ENCODE assay signal across 10 mouse cellular contexts in genomic region chr9:49102328-49102727, GRCm38 (mm10). TPM values are rescaled to one million over a fixed set of nuclear protein-coding genes. Genes with fewer than 3 reads are reported as not detected.
DNase-seq lines count a peak whose midpoint lies in the region; ATAC-seq lines count a peak whose summit lies in the region.
"Had no signal": no experiment of that assay in that cellular context is flagged by ENCODE, and none has a peak within 500 bp of the region (broad histone marks: within the 10 kb centered on the region; RNA-seq: fewer than 3 reads in every experiment).

No protein-coding gene starts in this region.

- H3K4me2 ChIP-seq in embryonic facial prominence, embryonic 11.5 days (ENCODE audit: low read depth, low read length), result no peak overlapping the region
- H3K4me2 ChIP-seq in hindbrain, embryonic 15.5 days, result no peak overlapping the region
- H3K4me2 ChIP-seq in neural tube, embryonic 14.5 days (ENCODE audit: low read depth, low read length), result no peak overlapping the region
- no peak overlapping the region for H3K4me2 ChIP-seq in liver, embryonic 12.5 days

- ATAC-seq in embryonic facial prominence, embryonic 11.5 days (replicated peaks; ENCODE audit: insufficient number of reproducible peaks, low FRiP score, low TSS enrichment, low read depth), result peak; percentile 86
- ATAC-seq in hindbrain, embryonic 15.5 days (ENCODE audit: low FRiP score, low read depth), result peak; percentile 78; the same call in 1 of the 2 replicates
- ATAC-seq in neural tube, embryonic 14.5 days (ENCODE audit: low read depth), result peak; percentile 92
- no peak for ATAC-seq in liver, embryonic 12.5 days

- no peak overlapping the region for H3K27ac ChIP-seq in embryonic facial prominence, embryonic 11.5 days (replicated peaks; ENCODE audit: low read depth, low read length)
- H3K27ac ChIP-seq in hindbrain, embryonic 15.5 days (replicated peaks), result no peak overlapping the region
- H3K27ac ChIP-seq in neural tube, embryonic 14.5 days (ENCODE audit: low read depth, low read length), result no peak overlapping the region
- no peak overlapping the region for H3K27ac ChIP-seq in liver, embryonic 12.5 days
- H3K27ac ChIP-seq: macrophage had no signal

- no peak overlapping the region for H3K4me3 ChIP-seq in embryonic facial prominence, embryonic 11.5 days (ENCODE audit: low read depth, low read length)
- H3K4me3 ChIP-seq in hindbrain, embryonic 15.5 days, result no peak overlapping the region
- no peak overlapping the region for H3K4me3 ChIP-seq in neural tube, embryonic 14.5 days (ENCODE audit: low read depth, low read length)
- H3K4me3 ChIP-seq in liver, embryonic 12.5 days, result no peak overlapping the region

- H3K9me3 ChIP-seq in embryonic facial prominence, embryonic 11.5 days (replicated peaks; ENCODE audit: control insufficient read depth, low read length), result no peaks in the 10 kb centered on the region
- H3K9me3 ChIP-seq in hindbrain, embryonic 15.5 days, result no peaks in the 10 kb centered on the region
- no peaks in the 10 kb centered on the region for H3K9me3 ChIP-seq in neural tube, embryonic 14.5 days (ENCODE audit: control insufficient read depth, low read length)
- 0 out of 2 replicates have a peak, but pooled peaks cover 3% of the 10 kb centered on the region for H3K9me3 ChIP-seq in liver, embryonic 12.5 days (replicated peaks)

- H3K27me3 ChIP-seq in embryonic facial prominence, embryonic 11.5 days (ENCODE audit: control insufficient read depth, insufficient read depth, low read length), result no peaks in the 10 kb centered on the region
- H3K27me3 ChIP-seq in hindbrain, embryonic 15.5 days, result no peaks in the 10 kb centered on the region
- no peaks in the 10 kb centered on the region for H3K27me3 ChIP-seq in neural tube, embryonic 14.5 days (ENCODE audit: control insufficient read depth, insufficient read depth, low read length)
- no peaks in the 10 kb centered on the region for H3K27me3 ChIP-seq in liver, embryonic 12.5 days (replicated peaks)

- H3K36me3 ChIP-seq in embryonic facial prominence, embryonic 11.5 days (replicated peaks; ENCODE audit: control insufficient read depth, insufficient read depth, low read depth, low read length), result no peaks in the 10 kb centered on the region
- H3K36me3 ChIP-seq in hindbrain, embryonic 15.5 days, result no peaks in the 10 kb centered on the region
- no peaks in the 10 kb centered on the region for H3K36me3 ChIP-seq in neural tube, embryonic 14.5 days (ENCODE audit: control insufficient read depth, insufficient read depth, low read length)
- H3K36me3 ChIP-seq in liver, embryonic 12.5 days, result no peaks in the 10 kb centered on the region

- H3K4me1 ChIP-seq in embryonic facial prominence, embryonic 11.5 days (ENCODE audit: control insufficient read depth, insufficient read depth, low read length), result no peaks in the 10 kb centered on the region
- peaks cover 6% of the 10 kb centered on the region for H3K4me1 ChIP-seq in hindbrain, embryonic 15.5 days (replicated peaks)
- H3K4me1 ChIP-seq in neural tube, embryonic 14.5 days (ENCODE audit: control insufficient read depth, insufficient read depth, low read length), result no peaks in the 10 kb centered on the region
- H3K4me1 ChIP-seq in liver, embryonic 12.5 days, result no peaks in the 10 kb centered on the region

- H3K9ac ChIP-seq in embryonic facial prominence, embryonic 11.5 days (replicated peaks; ENCODE audit: low read length), result no peak overlapping the region
- no peak overlapping the region for H3K9ac ChIP-seq in hindbrain, embryonic 15.5 days
- no peak overlapping the region for H3K9ac ChIP-seq in neural tube, embryonic 14.5 days (replicated peaks; ENCODE audit: low read depth, low read length)
- H3K9ac ChIP-seq in liver, embryonic 12.5 days, result no peak overlapping the region

- peak; percentile 8 to 52 for DNase-seq in layer of hippocampus, adult 18-20 months (ENCODE audit: low spot score in 2 of 2)
- no peak for DNase-seq in layer of hippocampus, postnatal 25 days (ENCODE audit: extremely low spot score in 1 of 2, low spot score in 1 of 2)
- peak; percentile 15 for DNase-seq in embryonic facial prominence, embryonic 11.5 days (ENCODE audit: low spot score)
- no peak for DNase-seq in cerebellum, postnatal 14 days
- DNase-seq in adrenal gland, postnatal 10 days, result no peak
- DNase-seq: kidney, postnatal 10 days had no signal

- WGBS in embryonic facial prominence, embryonic 11.5 days, result 9% methylated on average over 1 of the region's 1 CpGs
- 13% methylated on average over 1 of the region's 1 CpGs for WGBS in hindbrain, embryonic 15.5 days
- WGBS in neural tube, embryonic 14.5 days, result 14% methylated on average over 1 of the region's 1 CpGs
- WGBS in liver, embryonic 12.5 days (ENCODE audit: insufficient replicate concordance), result 29% methylated on average over 1 of the region's 1 CpGs

RNA-seq across cellular contexts. Expression of gene Tmprss5, which starts 21.3 kb away (rescaled TPM):
- total RNA-seq in layer of hippocampus, adult 18-20 months (2021), result 1 to 10 TPM in 1 of 2 experiments, under 1 TPM in 1; 0.87 to 1.4 TPM
- total RNA-seq in layer of hippocampus, postnatal 25 days (2021), result 1 to 10 TPM in 1 of 2 experiments, under 1 TPM in 1; 0.98 to 1.5 TPM
- 0.21 and 0.93 TPM in 2 replicates for polyA plus RNA-seq in embryonic facial prominence, embryonic 11.5 days (2014; fragmentation: Nextera tagmentation; extraction: Ambion mirVana)
- polyA plus RNA-seq in hindbrain, embryonic 15.5 days (2015; fragmentation: Nextera tagmentation; extraction: Ambion mirVana), result 1.4 and 1.9 TPM in 2 replicates
- 2.1 TPM in 2 replicates for polyA plus RNA-seq in neural tube, embryonic 14.5 days (2014; fragmentation: Nextera tagmentation; extraction: Ambion mirVana)
- polyA plus RNA-seq in liver, embryonic 12.5 days (2016; fragmentation: Nextera tagmentation; extraction: Ambion mirVana), result not detected in 2 replicates
- 1 to 10 TPM in 1 of 2 experiments, under 1 TPM in 1; 0.48 to 1.4 TPM for total RNA-seq in adrenal gland, postnatal 10 days (2021)
- polyA plus RNA-seq: macrophage had no signal

RNA-seq across cellular contexts. Expression of gene Zw10, which starts 46.9 kb away (rescaled TPM):
- 10 to 100 TPM; 16.8 to 17.0 TPM for total RNA-seq in layer of hippocampus, adult 18-20 months (2021)
- 10 to 100 TPM; 13.7 to 16.4 TPM for total RNA-seq in layer of hippocampus, postnatal 25 days (2021)
- polyA plus RNA-seq in embryonic facial prominence, embryonic 11.5 days (2014; fragmentation: Nextera tagmentation; extraction: Ambion mirVana), result 57.3 and 58.6 TPM in 2 replicates
- 23.3 and 26.1 TPM in 2 replicates for polyA plus RNA-seq in hindbrain, embryonic 15.5 days (2015; fragmentation: Nextera tagmentation; extraction: Ambion mirVana)
- 25.3 and 27.7 TPM in 2 replicates for polyA plus RNA-seq in neural tube, embryonic 14.5 days (2014; fragmentation: Nextera tagmentation; extraction: Ambion mirVana)
- 32.7 and 32.8 TPM in 2 replicates for polyA plus RNA-seq in liver, embryonic 12.5 days (2016; fragmentation: Nextera tagmentation; extraction: Ambion mirVana)
- total RNA-seq in adrenal gland, postnatal 10 days (2021), result 10 to 100 TPM; 14.1 to 17.0 TPM

Comparison
In these comparisons a context has a peak if more than half of its experiments do, and no peak if none do; other contexts are left out.
1. DNase-seq: peak in layer of hippocampus, adult 18-20 months (2 of 2) and embryonic facial prominence, embryonic 11.5 days (single experiment); none in layer of hippocampus, postnatal 25 days (0 of 2), cerebellum, postnatal 14 days (0 of 2) and adrenal gland, postnatal 10 days (single experiment).